Mouse (Mus musculus) testis, postnatal 10 days (tissue): ENCODE data around the gene Alox15.

ENCODE experiments used
- DNase-seq: peaks from one replicate; pipeline ENCODE4 v3.0.0; 2021; ENCODE audit warnings: low spot score

Alox15 gene

DNA sequence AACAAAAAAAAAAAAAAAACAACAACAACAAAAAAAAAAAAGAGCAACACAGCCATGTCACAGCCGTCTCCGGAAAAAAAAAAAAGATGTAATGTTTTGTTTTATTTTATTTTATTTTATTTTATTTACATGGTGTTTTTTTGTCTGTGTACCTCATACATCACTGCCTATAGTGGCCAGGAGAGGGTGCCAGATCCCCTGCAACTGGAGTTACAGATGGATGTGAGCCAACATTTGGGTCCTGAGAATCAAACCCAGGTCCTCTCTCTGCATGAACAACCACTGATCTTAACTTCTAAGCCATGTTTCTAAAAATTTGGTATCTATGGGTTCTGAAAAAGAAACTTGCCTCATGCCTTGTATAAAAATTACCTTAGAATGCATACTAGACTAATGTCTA, 43.5 kb downstream of the Alox15 start:
- DNase-seq = no peak

DNA sequence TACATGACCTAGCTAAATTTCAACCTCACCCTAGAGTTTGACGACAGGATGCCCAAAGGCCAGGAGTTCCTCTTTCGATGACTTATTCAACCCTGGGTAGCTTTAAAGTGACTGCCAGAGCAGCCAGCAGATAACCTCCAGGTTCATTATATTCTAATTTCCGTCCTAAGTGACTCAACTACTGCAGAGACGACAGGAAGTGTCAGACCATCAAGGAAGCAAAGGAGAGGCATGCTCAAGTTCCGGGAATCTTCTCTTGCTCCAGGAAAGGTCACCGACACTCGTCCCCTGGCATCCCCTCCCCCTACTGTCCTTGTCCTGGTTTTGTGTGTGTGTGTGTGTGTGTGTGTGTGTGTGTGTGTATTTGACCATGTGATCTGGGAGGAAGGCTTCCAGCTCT, 45.7 kb downstream of the Alox15 start:
- no peak for DNase-seq

DNA sequence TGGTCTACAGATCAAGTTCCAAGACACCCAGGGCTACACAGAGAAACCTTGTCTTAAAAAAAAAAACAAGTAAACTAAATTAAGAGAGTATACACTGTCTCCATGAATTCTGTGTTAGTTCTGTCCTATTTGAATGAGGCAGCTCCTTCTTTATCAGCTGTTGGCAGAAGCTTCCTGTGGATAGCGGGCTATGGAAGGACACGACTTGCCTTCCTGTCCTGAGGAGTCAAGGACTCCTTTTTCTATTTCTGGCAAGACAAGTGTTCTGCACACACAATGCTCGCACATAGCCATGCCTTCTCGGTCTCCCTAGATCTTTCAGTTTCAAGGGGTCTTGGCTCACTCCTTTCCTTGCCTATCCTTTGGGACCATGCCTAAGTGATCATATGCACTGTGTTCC, 49.5 kb downstream of the Alox15 start:
- no peak for DNase-seq

DNA sequence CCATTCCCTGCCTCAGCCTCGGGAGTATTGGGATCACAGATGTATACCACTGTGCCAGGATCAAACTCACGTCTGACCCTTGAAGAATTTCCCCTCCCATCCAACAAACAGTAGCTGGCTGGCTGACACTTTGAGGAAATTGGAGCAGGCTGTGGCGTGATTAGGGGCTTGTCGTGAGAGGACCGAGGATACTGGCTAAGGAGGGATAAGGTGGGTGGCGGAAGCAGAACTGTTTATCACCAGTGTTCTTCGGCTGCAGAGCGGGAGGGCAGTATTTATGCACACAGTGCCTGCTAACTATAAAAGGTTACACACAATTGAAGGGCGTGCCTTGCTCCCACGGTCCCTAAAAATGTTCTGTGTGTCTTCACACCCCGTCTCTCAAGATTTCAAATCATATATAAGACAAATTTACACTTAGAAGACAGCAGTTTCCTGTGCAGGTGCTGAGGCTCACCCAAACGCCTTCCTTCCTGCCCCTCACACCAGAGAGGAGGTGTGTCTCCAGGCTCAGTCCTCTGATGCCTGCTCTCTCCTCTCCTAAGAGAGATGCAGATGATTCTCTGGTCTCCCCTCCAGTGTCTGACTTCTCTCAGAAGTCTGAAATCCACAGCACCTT, 53.9 kb downstream of the Alox15 start:
- no peak for DNase-seq

DNA sequence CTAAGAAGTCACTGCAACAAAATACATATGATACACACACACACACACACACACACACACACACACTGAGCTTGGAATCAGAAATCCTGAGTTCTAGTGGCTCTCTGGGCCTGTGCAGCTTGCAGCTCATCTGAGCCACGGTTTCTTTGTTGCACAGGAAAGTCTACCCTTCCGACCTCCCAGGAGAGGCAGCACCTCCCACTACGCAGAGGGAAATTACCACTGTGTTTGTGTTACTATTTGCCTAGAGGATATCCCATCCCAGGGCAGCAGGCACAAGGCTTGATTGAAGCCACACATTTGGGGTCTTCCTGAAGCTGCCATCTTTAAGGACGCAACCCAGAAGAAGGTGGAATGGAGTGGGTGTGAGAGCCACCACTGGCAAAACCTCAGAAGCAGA, 54.4 kb downstream of the Alox15 start:
- no peak for DNase-seq
